In genomic region chr14:55730116-55730515, GRCm38 (mm10) we compare ENCODE assay signal across 17 mouse cellular contexts. TPM values are rescaled to one million over a fixed set of nuclear protein-coding genes. Genes with fewer than 3 reads are reported as not detected.
DNase-seq lines count a peak whose midpoint lies in the region; ATAC-seq lines count a peak whose summit lies in the region.
"Had no signal": no experiment of that assay in that cellular context is flagged by ENCODE, and none has a peak within 500 bp of the region (broad histone marks: within the 10 kb centered on the region; RNA-seq: fewer than 3 reads in every experiment).

No protein-coding gene starts in this region.

- H3K27ac ChIP-seq in forebrain, embryonic 15.5 days (replicated peaks): peak overlapping the region; percentile 52; the same call in 1 of the 2 replicates
- H3K27ac ChIP-seq in forebrain, embryonic 13.5 days: no peak overlapping the region
- peak overlapping the region; percentile 71 for H3K27ac ChIP-seq in hindbrain, embryonic 16.5 days (ENCODE audit: low read depth, low read length)
- no peak overlapping the region for H3K27ac ChIP-seq in hindbrain, embryonic 13.5 days
- H3K27ac ChIP-seq in neural tube, embryonic 15.5 days (replicated peaks): peak overlapping the region; percentile 57
- H3K27ac ChIP-seq: liver, embryonic 13.5 days; midbrain, embryonic 12.5 days had no signal

- H3K4me1 ChIP-seq in forebrain, embryonic 15.5 days: peaks cover 11% of the 10 kb centered on the region
- no peaks in the 10 kb centered on the region for H3K4me1 ChIP-seq in forebrain, embryonic 13.5 days
- peaks cover 3% of the 10 kb centered on the region for H3K4me1 ChIP-seq in hindbrain, embryonic 16.5 days (ENCODE audit: control insufficient read depth, insufficient read depth, low read depth, low read length)
- H3K4me1 ChIP-seq in hindbrain, embryonic 13.5 days (replicated peaks): no peaks in the 10 kb centered on the region
- no peaks in the 10 kb centered on the region for H3K4me1 ChIP-seq in neural tube, embryonic 15.5 days
- H3K4me1 ChIP-seq: midbrain, embryonic 12.5 days had no signal

- no peak for DNase-seq in neural tube, embryonic 10.5 days (ENCODE audit: extremely low spot score, low spot score)
- DNase-seq: adrenal gland, adult 8-10 months; cerebellum, adult 18-20 months; gastrocnemius, postnatal 10 days; liver, embryonic 13.5 days; lung, embryonic 14.5 days; thymus, adult 18-20 months; thymus, postnatal 4 days had no signal

- no peaks in the 10 kb centered on the region for H3K36me3 ChIP-seq in forebrain, embryonic 15.5 days
- no peaks in the 10 kb centered on the region for H3K36me3 ChIP-seq in forebrain, embryonic 13.5 days (ENCODE audit: poor library complexity, severe bottlenecking)
- no peaks in the 10 kb centered on the region for H3K36me3 ChIP-seq in hindbrain, embryonic 16.5 days (ENCODE audit: control insufficient read depth, insufficient read depth, low read length)
- no peaks in the 10 kb centered on the region for H3K36me3 ChIP-seq in hindbrain, embryonic 13.5 days
- no peaks in the 10 kb centered on the region for H3K36me3 ChIP-seq in neural tube, embryonic 15.5 days
- H3K36me3 ChIP-seq: liver, embryonic 13.5 days; midbrain, embryonic 12.5 days had no signal

- ATAC-seq in forebrain, embryonic 15.5 days (replicated peaks): peak; percentile 19; the same call in 1 of the 2 replicates
- no peak for ATAC-seq in forebrain, embryonic 13.5 days
- peak; percentile 55; the same call in 1 of the 2 replicates for ATAC-seq in hindbrain, embryonic 16.5 days
- no peak for ATAC-seq in hindbrain, embryonic 13.5 days (ENCODE audit: low FRiP score)
- peak; percentile 31; the same call in 1 of the 2 replicates for ATAC-seq in neural tube, embryonic 15.5 days (ENCODE audit: low FRiP score)
- no peak for ATAC-seq in activated CD4-positive, CD25-positive, alpha-beta regulatory T cell, adult 4 months
- ATAC-seq: intestine, embryonic 16.5 days had no signal

- H3K9ac ChIP-seq in forebrain, embryonic 15.5 days (replicated peaks): no peak overlapping the region
- no peak overlapping the region for H3K9ac ChIP-seq in forebrain, embryonic 13.5 days
- H3K9ac ChIP-seq in hindbrain, embryonic 16.5 days (ENCODE audit: low read depth, low read length): no peak overlapping the region
- no peak overlapping the region for H3K9ac ChIP-seq in hindbrain, embryonic 13.5 days
- H3K9ac ChIP-seq in neural tube, embryonic 15.5 days (replicated peaks): no peak overlapping the region
- H3K9ac ChIP-seq: liver, embryonic 13.5 days; lung, embryonic 14.5 days; midbrain, embryonic 12.5 days had no signal

- 63% methylated on average over 7 of the region's 7 CpGs for WGBS in forebrain, embryonic 15.5 days
- 72% methylated on average over 7 of the region's 7 CpGs for WGBS in forebrain, embryonic 13.5 days
- 59% methylated on average over 7 of the region's 7 CpGs for WGBS in hindbrain, embryonic 16.5 days
- 78% methylated on average over 7 of the region's 7 CpGs for WGBS in hindbrain, embryonic 13.5 days
- 68% methylated on average over 7 of the region's 7 CpGs for WGBS in neural tube, embryonic 15.5 days

- H3K9me3 ChIP-seq in forebrain, embryonic 15.5 days: no peaks in the 10 kb centered on the region
- no peaks in the 10 kb centered on the region for H3K9me3 ChIP-seq in forebrain, embryonic 13.5 days (replicated peaks)
- H3K9me3 ChIP-seq in hindbrain, embryonic 16.5 days (ENCODE audit: control insufficient read depth, low read length): no peaks in the 10 kb centered on the region
- H3K9me3 ChIP-seq in hindbrain, embryonic 13.5 days: no peaks in the 10 kb centered on the region
- no peaks in the 10 kb centered on the region for H3K9me3 ChIP-seq in neural tube, embryonic 15.5 days (replicated peaks)
- H3K9me3 ChIP-seq: liver, embryonic 13.5 days; midbrain, embryonic 12.5 days had no signal

- H3K4me3 ChIP-seq in forebrain, embryonic 15.5 days: no peak overlapping the region
- H3K4me3 ChIP-seq in forebrain, embryonic 13.5 days: no peak overlapping the region
- no peak overlapping the region for H3K4me3 ChIP-seq in hindbrain, embryonic 16.5 days (ENCODE audit: low read length)
- H3K4me3 ChIP-seq in hindbrain, embryonic 13.5 days: no peak overlapping the region
- H3K4me3 ChIP-seq in neural tube, embryonic 15.5 days (replicated peaks): no peak overlapping the region
- H3K4me3 ChIP-seq: liver, embryonic 13.5 days; midbrain, embryonic 12.5 days had no signal

- H3K27me3 ChIP-seq in forebrain, embryonic 15.5 days: no peaks in the 10 kb centered on the region
- no peaks in the 10 kb centered on the region for H3K27me3 ChIP-seq in forebrain, embryonic 13.5 days
- no peaks in the 10 kb centered on the region for H3K27me3 ChIP-seq in hindbrain, embryonic 16.5 days (replicated peaks; ENCODE audit: control insufficient read depth, insufficient read depth, low read length)
- H3K27me3 ChIP-seq in hindbrain, embryonic 13.5 days: 0 out of 2 replicates have a peak, but pooled peaks cover 2% of the 10 kb centered on the region
- H3K27me3 ChIP-seq in neural tube, embryonic 15.5 days (replicated peaks): 0 out of 2 replicates have a peak, but pooled peaks cover 6% of the 10 kb centered on the region
- H3K27me3 ChIP-seq: midbrain, embryonic 12.5 days had no signal

- no peak overlapping the region for H3K4me2 ChIP-seq in forebrain, embryonic 15.5 days (replicated peaks)
- no peak overlapping the region for H3K4me2 ChIP-seq in forebrain, embryonic 13.5 days
- no peak overlapping the region for H3K4me2 ChIP-seq in hindbrain, embryonic 16.5 days (ENCODE audit: low read length)
- no peak overlapping the region for H3K4me2 ChIP-seq in hindbrain, embryonic 13.5 days
- no peak overlapping the region for H3K4me2 ChIP-seq in neural tube, embryonic 15.5 days
- H3K4me2 ChIP-seq: heart, embryonic 11.5 days; liver, embryonic 13.5 days; lung, embryonic 14.5 days; midbrain, embryonic 12.5 days had no signal

RNA-seq across cellular contexts. Expression of gene Rabggta, which starts 8.1 kb away (rescaled TPM):
- polyA plus RNA-seq in forebrain, embryonic 15.5 days (2015; fragmentation: Nextera tagmentation; extraction: Ambion mirVana): 49.9 and 51.4 TPM in 2 replicates
- polyA plus RNA-seq in forebrain, embryonic 13.5 days (2015; fragmentation: Nextera tagmentation; extraction: Ambion mirVana): 33.5 and 37.8 TPM in 2 replicates
- polyA plus RNA-seq in hindbrain, embryonic 16.5 days (2015; fragmentation: Nextera tagmentation; extraction: Ambion mirVana): 60.3 and 65.8 TPM in 2 replicates
- 56.4 and 57.0 TPM in 2 replicates for polyA plus RNA-seq in hindbrain, embryonic 13.5 days (2015; fragmentation: Nextera tagmentation; extraction: Ambion mirVana)
- 56.7 and 65.1 TPM in 2 replicates for polyA plus RNA-seq in neural tube, embryonic 15.5 days (2015; fragmentation: Nextera tagmentation; extraction: Ambion mirVana)
- 10 to 100 TPM; 53.3 to 60.8 TPM for polyA plus RNA-seq in activated CD4-positive, CD25-positive, alpha-beta regulatory T cell, adult 4 months (2017; shearing (Covaris generic))

RNA-seq across cellular contexts. Expression of gene Dhrs1, which starts 15.4 kb away (rescaled TPM):
- polyA plus RNA-seq in forebrain, embryonic 15.5 days (2015; fragmentation: Nextera tagmentation; extraction: Ambion mirVana): 77.1 and 82.7 TPM in 2 replicates
- 77.1 and 78.8 TPM in 2 replicates for polyA plus RNA-seq in forebrain, embryonic 13.5 days (2015; fragmentation: Nextera tagmentation; extraction: Ambion mirVana)
- polyA plus RNA-seq in hindbrain, embryonic 16.5 days (2015; fragmentation: Nextera tagmentation; extraction: Ambion mirVana): 85.9 and 90.3 TPM in 2 replicates
- polyA plus RNA-seq in hindbrain, embryonic 13.5 days (2015; fragmentation: Nextera tagmentation; extraction: Ambion mirVana): 77.4 and 79.2 TPM in 2 replicates
- polyA plus RNA-seq in neural tube, embryonic 15.5 days (2015; fragmentation: Nextera tagmentation; extraction: Ambion mirVana): 79.7 and 84.6 TPM in 2 replicates
- 10 to 100 TPM; 46.4 to 48.9 TPM for polyA plus RNA-seq in activated CD4-positive, CD25-positive, alpha-beta regulatory T cell, adult 4 months (2017; shearing (Covaris generic))

RNA-seq across cellular contexts. Expression of gene Nop9, which starts 15.4 kb away (rescaled TPM):
- 39.7 and 41.4 TPM in 2 replicates for polyA plus RNA-seq in forebrain, embryonic 15.5 days (2015; fragmentation: Nextera tagmentation; extraction: Ambion mirVana)
- 44.4 and 46.4 TPM in 2 replicates for polyA plus RNA-seq in forebrain, embryonic 13.5 days (2015; fragmentation: Nextera tagmentation; extraction: Ambion mirVana)
- polyA plus RNA-seq in hindbrain, embryonic 16.5 days (2015; fragmentation: Nextera tagmentation; extraction: Ambion mirVana): 27.1 and 27.9 TPM in 2 replicates
- 28.7 and 33.5 TPM in 2 replicates for polyA plus RNA-seq in hindbrain, embryonic 13.5 days (2015; fragmentation: Nextera tagmentation; extraction: Ambion mirVana)
- 25.1 and 31.5 TPM in 2 replicates for polyA plus RNA-seq in neural tube, embryonic 15.5 days (2015; fragmentation: Nextera tagmentation; extraction: Ambion mirVana)
- polyA plus RNA-seq in activated CD4-positive, CD25-positive, alpha-beta regulatory T cell, adult 4 months (2017; shearing (Covaris generic)): 1 to 10 TPM; 6.0 to 8.2 TPM

RNA-seq across cellular contexts. Expression of gene Tgm1, which starts 16.4 kb away (rescaled TPM):
- polyA plus RNA-seq in forebrain, embryonic 15.5 days (2015; fragmentation: Nextera tagmentation; extraction: Ambion mirVana): 0.09 and 0.20 TPM in 2 replicates
- 0.13 and 0.21 TPM in 2 replicates for polyA plus RNA-seq in forebrain, embryonic 13.5 days (2015; fragmentation: Nextera tagmentation; extraction: Ambion mirVana)
- 0.20 and 0.41 TPM in 2 replicates for polyA plus RNA-seq in hindbrain, embryonic 16.5 days (2015; fragmentation: Nextera tagmentation; extraction: Ambion mirVana)
- 0.19 and 0.47 TPM in 2 replicates for polyA plus RNA-seq in hindbrain, embryonic 13.5 days (2015; fragmentation: Nextera tagmentation; extraction: Ambion mirVana)
- polyA plus RNA-seq in neural tube, embryonic 15.5 days (2015; fragmentation: Nextera tagmentation; extraction: Ambion mirVana): 0.31 and 0.96 TPM in 2 replicates
- polyA plus RNA-seq in activated CD4-positive, CD25-positive, alpha-beta regulatory T cell, adult 4 months (2017; shearing (Covaris generic)): not detected

RNA-seq across cellular contexts. Expression of gene Cideb, which starts 28.1 kb away (rescaled TPM):
- polyA plus RNA-seq in forebrain, embryonic 15.5 days (2015; fragmentation: Nextera tagmentation; extraction: Ambion mirVana): 0.15 and 0.29 TPM in 2 replicates
- polyA plus RNA-seq in forebrain, embryonic 13.5 days (2015; fragmentation: Nextera tagmentation; extraction: Ambion mirVana): 0.20 and 0.23 TPM in 2 replicates
- 0.17 and 0.63 TPM in 2 replicates for polyA plus RNA-seq in hindbrain, embryonic 16.5 days (2015; fragmentation: Nextera tagmentation; extraction: Ambion mirVana)
- polyA plus RNA-seq in hindbrain, embryonic 13.5 days (2015; fragmentation: Nextera tagmentation; extraction: Ambion mirVana): 0.25 TPM in 2 replicates
- 0.35 and 0.93 TPM in 2 replicates for polyA plus RNA-seq in neural tube, embryonic 15.5 days (2015; fragmentation: Nextera tagmentation; extraction: Ambion mirVana)
- polyA plus RNA-seq in activated CD4-positive, CD25-positive, alpha-beta regulatory T cell, adult 4 months (2017; shearing (Covaris generic)): not detected
- polyA plus RNA-seq: midbrain, embryonic 12.5 days had no signal

Comparison
In these comparisons a context has a peak if more than half of its experiments do, and no peak if none do; other contexts are left out.
1. ATAC-seq: peak in forebrain, embryonic 15.5 days (single experiment), hindbrain, embryonic 16.5 days (single experiment) and neural tube, embryonic 15.5 days (single experiment); none in forebrain, embryonic 13.5 days (single experiment), hindbrain, embryonic 13.5 days (single experiment) and activated CD4-positive, CD25-positive, alpha-beta regulatory T cell, adult 4 months (single experiment).
2. H3K27ac ChIP-seq: peak in forebrain, embryonic 15.5 days (single experiment), hindbrain, embryonic 16.5 days (single experiment) and neural tube, embryonic 15.5 days (single experiment); none in forebrain, embryonic 13.5 days (single experiment) and hindbrain, embryonic 13.5 days (single experiment).